Comparison of ENCODE assay signal across 21 mouse cellular contexts in genomic region chr5:34032520-34032919, GRCm38 (mm10). TPM values are rescaled to one million over a fixed set of nuclear protein-coding genes. Genes with fewer than 3 reads are reported as not detected.
"Had no signal": no experiment of that assay in that cellular context is flagged by ENCODE, and none has a peak within 500 bp of the region (broad histone marks: within the 10 kb centered on the region; RNA-seq: fewer than 3 reads in every experiment).

No protein-coding gene starts in this region.

- H3K36me3 ChIP-seq: liver, embryonic 13.5 days; midbrain, embryonic 10.5 days; midbrain, embryonic 13.5 days; neural tube, embryonic 13.5 days had no signal

- H3K27ac ChIP-seq: layer of hippocampus, adult 2 months; left cerebral cortex, adult 2 months; liver, embryonic 13.5 days; midbrain, embryonic 10.5 days; midbrain, embryonic 13.5 days; neural tube, embryonic 13.5 days; stomach, postnatal 0 days had no signal

- H3K27me3 ChIP-seq: liver, embryonic 13.5 days; midbrain, embryonic 13.5 days; neural tube, embryonic 13.5 days had no signal

- H3K4me1 ChIP-seq: liver, embryonic 13.5 days had no signal

- H3K4me3 ChIP-seq: layer of hippocampus, adult 2 months; left cerebral cortex, adult 2 months; liver, embryonic 13.5 days; megakaryocyte, embryonic 14.5 days; midbrain, embryonic 10.5 days; midbrain, embryonic 13.5 days; myocyte; neural tube, embryonic 13.5 days had no signal

- DNase-seq: kidney, adult 9 months; kidney, postnatal 14 days; kidney, postnatal 4 days; layer of hippocampus, adult 9-11 months; layer of hippocampus, postnatal 36 days; liver, embryonic 13.5 days; lung, adult 2 months; right cerebral cortex, adult 18-20 months; right cerebral cortex, postnatal 14 days; right cerebral cortex, postnatal 4 days; thymus, postnatal 25 days had no signal

RNA-seq across cellular contexts. Expression of gene Gm1673, which starts 49.3 kb away (rescaled TPM):
- total RNA-seq: monocyte, adult 5-6 weeks; neutrophil, adult 5-6 weeks had no signal
